Mouse (Mus musculus): ENCODE measurements at regions not wholly inside any gene's neighbourhood (a gene's known extent, or its start where the extent isn't known, plus 50 kb on each side); places are given as distances from the start of the nearest gene placed in this dataset.
A peak's percentile ranks its signal among the peaks of the same experiment; 100 is the strongest.

- Histone ChIP-seq H3K4me3 (ENCODE audit: low read length) (no peak overlapping the region), H3K27ac (no peak overlapping the region), H3K9ac (replicated peaks; ENCODE audit: low read length) (no peak overlapping the region), H3K4me1 (ENCODE audit: insufficient read depth, low read length) (no peaks in the 10 kb centered on the region), H3K36me3 (ENCODE audit: insufficient read depth, low read length) (no peaks in the 10 kb centered on the region), H3K4me2 (ENCODE audit: low read depth, low read length) (no peak overlapping the region), H3K27me3 (ENCODE audit: insufficient read depth, low read length) (peaks cover 52% of the 10 kb centered on the region), H3K9me3 (ENCODE audit: low read length) (no peaks in the 10 kb centered on the region)
- no peak for TF ChIP-seq CTCF (IDR thresholded peaks at IDR 0.05; ENCODE audit: low read depth)
- ATAC-seq (no peak), DNase-seq (ENCODE audit: low spot score) (no peak)
- 4% methylated on average over 12 of the region's 12 CpGs for WGBS
These were observed 72.7 kb upstream of the Pax2 start for GRCm38 (mm10) chr19:44683191-44683590.

- Histone ChIP-seq H3K9ac (replicated peaks; ENCODE audit: low read length) (no peak overlapping the region), H3K36me3 (ENCODE audit: insufficient read depth, low read length) (no peaks in the 10 kb centered on the region), H3K4me1 (ENCODE audit: insufficient read depth, low read length) (no peaks in the 10 kb centered on the region), H3K4me3 (ENCODE audit: low read length) (peak overlapping the region; percentile 24), H3K9me3 (ENCODE audit: low read length) (no peaks in the 10 kb centered on the region), H3K4me2 (ENCODE audit: low read depth, low read length) (peak overlapping the region; percentile 50), H3K27me3 (ENCODE audit: insufficient read depth, low read length) (peaks cover 55% of the 10 kb centered on the region), H3K27ac (no peak overlapping the region)
- peak; percentile 50 for TF ChIP-seq CTCF (IDR thresholded peaks at IDR 0.05; ENCODE audit: low read depth)
- DNase-seq (ENCODE audit: low spot score), result peak; percentile 40
- 1% methylated on average over 47 of the region's 48 CpGs for WGBS
- ATAC-seq, result no peak
These were observed 71.8 kb upstream of the Pax2 start for GRCm38 (mm10) chr19:44684061-44684514.

- no peak for ATAC-seq
- no peaks in the 10 kb centered on the region for H3K9me3 ChIP-seq (ENCODE audit: low read length)
- DNase-seq (ENCODE audit: low spot score), result no peak
- no peak overlapping the region for H3K9ac ChIP-seq (replicated peaks; ENCODE audit: low read length)
- WGBS, result 44% methylated on average over 7 of the region's 7 CpGs
- H3K36me3 ChIP-seq (ENCODE audit: insufficient read depth, low read length), result no peaks in the 10 kb centered on the region
- no peak overlapping the region for H3K27ac ChIP-seq
- H3K27me3 ChIP-seq (ENCODE audit: insufficient read depth, low read length), result peaks cover 49% of the 10 kb centered on the region
- H3K4me2 ChIP-seq (ENCODE audit: low read depth, low read length), result no peak overlapping the region
- no peaks in the 10 kb centered on the region for H3K4me1 ChIP-seq (ENCODE audit: insufficient read depth, low read length)
- TF ChIP-seq CTCF (IDR thresholded peaks at IDR 0.05; ENCODE audit: low read depth), result no peak
- no peak overlapping the region for H3K4me3 ChIP-seq (ENCODE audit: low read length)
These were observed 69.8 kb upstream of the Pax2 start for GRCm38 (mm10) chr19:44686061-44686460.

GRCm38 (mm10) chr19:44692396-44692795 is 63.4 kb upstream of the Pax2 start:
- H3K9me3 ChIP-seq (ENCODE audit: low read length), result no peaks in the 10 kb centered on the region
- peak overlapping the region; percentile 47 for H3K4me2 ChIP-seq (ENCODE audit: low read depth, low read length)
- no peak overlapping the region for H3K9ac ChIP-seq (replicated peaks; ENCODE audit: low read length)
- 5% methylated on average over 17 of the region's 17 CpGs for WGBS
- H3K4me1 ChIP-seq (ENCODE audit: insufficient read depth, low read length), result 0 out of 2 replicates have a peak, but pooled peaks cover 5% of the 10 kb centered on the region
- ATAC-seq, result no peak; the same call in 1 of the 2 replicates
- no peak for TF ChIP-seq CTCF (IDR thresholded peaks at IDR 0.05; ENCODE audit: low read depth)
- no peaks in the 10 kb centered on the region for H3K36me3 ChIP-seq (ENCODE audit: insufficient read depth, low read length)
- H3K27me3 ChIP-seq (ENCODE audit: insufficient read depth, low read length), result peaks cover 34% of the 10 kb centered on the region
- DNase-seq (ENCODE audit: low spot score), result peak; percentile 49
- H3K4me3 ChIP-seq (ENCODE audit: low read length), result peak overlapping the region; percentile 10
- no peak overlapping the region for H3K27ac ChIP-seq

- Histone ChIP-seq H3K9ac (replicated peaks; ENCODE audit: low read length) (no peak overlapping the region), H3K27me3 (ENCODE audit: insufficient read depth, low read length) (peaks cover 31% of the 10 kb centered on the region), H3K9me3 (ENCODE audit: low read length) (no peaks in the 10 kb centered on the region), H3K27ac (no peak overlapping the region), H3K36me3 (ENCODE audit: insufficient read depth, low read length) (no peaks in the 10 kb centered on the region), H3K4me3 (ENCODE audit: low read length) (peak overlapping the region; percentile 10), H3K4me1 (ENCODE audit: insufficient read depth, low read length) (0 out of 2 replicates have a peak, but pooled peaks cover 5% of the 10 kb centered on the region), H3K4me2 (ENCODE audit: low read depth, low read length) (peak overlapping the region; percentile 47)
- 1% methylated on average over 16 of the region's 16 CpGs for WGBS
- no peak for TF ChIP-seq CTCF (IDR thresholded peaks at IDR 0.05; ENCODE audit: low read depth)
- DNase-seq (ENCODE audit: low spot score) (peak; percentile 20), ATAC-seq (peak; percentile 35; the same call in 1 of the 2 replicates)
These were observed 63.0 kb upstream of the Pax2 start for GRCm38 (mm10) chr19:44692816-44693215.

GRCm38 (mm10) chr19:44695331-44695730 is 60.5 kb upstream of the Pax2 start:
- Histone ChIP-seq H3K27ac (no peak overlapping the region), H3K4me2 (ENCODE audit: low read depth, low read length) (no peak overlapping the region), H3K9ac (replicated peaks; ENCODE audit: low read length) (no peak overlapping the region), H3K9me3 (ENCODE audit: low read length) (no peaks in the 10 kb centered on the region), H3K4me3 (ENCODE audit: low read length) (no peak overlapping the region), H3K27me3 (ENCODE audit: insufficient read depth, low read length) (peaks cover 29% of the 10 kb centered on the region), H3K36me3 (ENCODE audit: insufficient read depth, low read length) (no peaks in the 10 kb centered on the region), H3K4me1 (ENCODE audit: insufficient read depth, low read length) (0 out of 2 replicates have a peak, but pooled peaks cover 5% of the 10 kb centered on the region)
- no peak for ATAC-seq
- no peak for TF ChIP-seq CTCF (IDR thresholded peaks at IDR 0.05; ENCODE audit: low read depth)
- WGBS, result 16% methylated on average over 3 of the region's 3 CpGs
- DNase-seq (ENCODE audit: low spot score), result no peak

- Histone ChIP-seq H3K9ac (replicated peaks; ENCODE audit: low read length) (no peak overlapping the region), H3K27ac (no peak overlapping the region), H3K9me3 (ENCODE audit: low read length) (no peaks in the 10 kb centered on the region), H3K4me1 (ENCODE audit: insufficient read depth, low read length) (0 out of 2 replicates have a peak, but pooled peaks cover 5% of the 10 kb centered on the region), H3K4me3 (ENCODE audit: low read length) (no peak overlapping the region), H3K27me3 (ENCODE audit: insufficient read depth, low read length) (peaks cover 29% of the 10 kb centered on the region), H3K36me3 (ENCODE audit: insufficient read depth, low read length) (no peaks in the 10 kb centered on the region), H3K4me2 (ENCODE audit: low read depth, low read length) (no peak overlapping the region)
- ATAC-seq, result no peak
- no peak for TF ChIP-seq CTCF (IDR thresholded peaks at IDR 0.05; ENCODE audit: low read depth)
- 12% methylated on average over 8 of the region's 8 CpGs for WGBS
- no peak for DNase-seq (ENCODE audit: low spot score)
These were observed 59.7 kb upstream of the Pax2 start for GRCm38 (mm10) chr19:44696059-44696712.
